Mouse (Mus musculus) ES-E14 (cell line): ENCODE measurements around the gene Pamr1.

ENCODE experiments used
- CHD2 ChIP-seq: IDR thresholded peaks from 2 replicates; pipeline ENCODE4 v1.6.1; 2014; ENCODE audit warnings: mild to moderate bottlenecking, low read depth, low read length, inconsistent platforms
- HCFC1 ChIP-seq: IDR thresholded peaks from 2 replicates; pipeline ENCODE4 v1.6.1; 2012; ENCODE audit warnings: low read length, inconsistent platforms, borderline replicate concordance; ENCODE audit not compliant: insufficient read depth
- MAFK ChIP-seq: IDR thresholded peaks from 2 replicates; pipeline ENCODE4 v1.6.1; 2014; ENCODE audit warnings: mild to moderate bottlenecking, low read depth, low read length, inconsistent platforms; ENCODE audit not compliant: insufficient read depth
- ZC3H11A ChIP-seq: IDR thresholded peaks from 2 replicates; pipeline ENCODE4 v1.6.1; 2012; ENCODE audit warnings: low read depth, mild to moderate bottlenecking, inconsistent platforms, low read length, borderline replicate concordance
- ZNF384 ChIP-seq: IDR thresholded peaks from 2 replicates; pipeline ENCODE4 v1.6.1; 2012; ENCODE audit warnings: low read depth, low read length, inconsistent platforms

DNA sequence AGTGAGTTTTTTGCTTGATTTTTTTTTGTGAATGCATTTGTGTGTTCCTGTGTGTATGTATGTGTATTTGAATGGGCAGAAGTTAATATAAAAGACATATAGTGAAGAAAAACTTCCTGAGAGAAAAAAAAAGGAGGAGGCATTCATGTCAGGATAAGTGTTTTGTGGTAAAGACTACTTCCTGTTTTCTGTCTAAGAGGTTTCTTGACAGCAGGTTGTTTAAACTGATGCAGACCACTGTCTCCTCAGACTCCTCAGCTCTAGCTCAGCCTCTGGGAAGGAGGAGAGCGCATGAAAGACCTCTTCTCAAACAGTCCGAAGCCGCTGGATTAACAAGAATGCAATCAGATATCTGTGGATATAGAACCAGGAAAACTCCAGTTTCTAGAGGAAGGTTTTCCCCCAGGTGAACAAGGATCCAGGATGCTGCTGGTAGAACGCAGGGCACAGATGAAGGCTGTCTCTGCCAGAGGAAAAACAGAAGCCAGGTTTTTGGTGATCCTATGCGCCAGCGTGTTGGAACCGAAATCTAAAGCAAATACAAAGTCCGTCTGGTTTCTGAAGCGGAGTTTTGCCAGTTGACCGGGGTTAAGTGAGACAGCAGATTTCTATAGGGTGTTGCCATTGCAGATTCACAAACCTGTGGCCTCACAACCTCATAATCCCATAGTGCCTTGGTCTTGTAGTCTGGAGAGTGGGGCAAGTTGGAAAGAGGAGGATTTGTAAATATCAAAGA, 45.8 kb downstream of the Pamr1 start:
- no peak for TF ChIP-seq ZC3H11A
- TF ChIP-seq CHD2 = no peak
- TF ChIP-seq HCFC1 = no peak
- no peak for TF ChIP-seq ZNF384
- no peak for TF ChIP-seq MAFK
